Mouse (Mus musculus) gastrocnemius, postnatal 4 days (tissue): ENCODE measurements at regions not wholly inside any gene's neighbourhood (a gene's known extent, or its start where the extent isn't known, plus 50 kb on each side); places are given as distances from the start of the nearest gene placed in this dataset.

Experiments
- DNase-seq, 2 experiments: peaks; one replicate each; pipeline ENCODE4 v3.0.0; 2021 to 2022; ENCODE audit warnings: low spot score in 2 of 2, mixed read lengths in 2 of 2

DNA sequence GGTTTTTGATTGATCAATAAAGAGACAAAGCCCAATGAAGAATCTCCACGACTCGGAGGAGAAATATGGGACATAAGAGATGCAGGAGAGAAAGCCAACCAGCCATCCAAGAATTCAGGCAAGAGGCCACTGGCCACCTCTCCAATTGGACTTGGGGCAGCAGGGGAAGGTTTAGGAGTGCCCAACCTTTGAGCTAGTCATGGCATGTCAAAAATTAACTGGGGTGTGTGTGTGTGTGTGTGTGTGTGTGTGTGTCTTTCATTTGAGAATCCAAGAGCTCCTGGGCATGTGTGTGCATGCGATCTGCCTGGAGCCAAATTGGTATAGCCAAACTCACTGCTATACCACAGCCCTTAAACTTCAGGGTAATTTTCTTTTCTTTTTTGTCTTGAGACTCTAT lies 51.6 kb upstream of the Cecr2 start:
- DNase-seq, result no peak

DNA sequence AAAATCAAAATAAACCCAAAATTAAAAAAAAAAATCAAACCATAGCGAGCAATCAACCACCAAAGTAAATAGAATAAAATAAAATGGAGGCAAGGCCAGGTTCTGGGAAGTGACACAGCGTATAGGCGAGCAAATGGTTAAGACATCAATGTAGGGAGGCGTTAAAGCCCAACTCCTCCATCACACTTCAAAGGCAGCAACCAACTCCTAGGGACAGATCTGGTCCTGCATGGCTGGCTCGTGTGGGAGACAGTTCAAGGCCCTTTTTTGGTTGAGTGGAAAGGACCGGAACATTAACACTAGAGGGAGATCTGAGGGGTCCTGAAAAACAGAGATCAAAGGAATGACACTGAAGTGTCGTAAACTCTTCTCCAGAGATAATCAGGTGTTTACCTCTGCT lies 53.8 kb upstream of the Cecr2 start:
- no peak for DNase-seq

DNA sequence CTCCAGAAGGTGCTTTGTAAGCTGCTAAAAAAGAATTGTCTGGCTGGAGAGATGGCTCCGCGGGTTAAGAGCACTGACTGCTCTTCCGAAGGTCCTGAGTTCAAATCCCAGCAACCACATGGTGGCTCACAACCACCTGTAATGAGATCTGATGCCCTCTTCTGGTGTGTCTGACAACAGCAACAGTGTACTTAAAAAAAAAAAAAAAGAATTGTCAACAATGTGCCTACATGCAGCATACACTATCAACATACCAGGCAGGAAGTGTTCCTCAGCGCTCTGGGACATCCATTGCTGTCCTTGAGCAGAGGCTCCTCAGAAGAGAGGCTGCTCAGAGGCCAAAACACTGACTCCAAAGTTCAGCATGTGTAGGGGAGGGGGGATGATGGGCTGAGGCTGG lies 56.3 kb upstream of the Cecr2 start:
- DNase-seq, result no peak

DNA sequence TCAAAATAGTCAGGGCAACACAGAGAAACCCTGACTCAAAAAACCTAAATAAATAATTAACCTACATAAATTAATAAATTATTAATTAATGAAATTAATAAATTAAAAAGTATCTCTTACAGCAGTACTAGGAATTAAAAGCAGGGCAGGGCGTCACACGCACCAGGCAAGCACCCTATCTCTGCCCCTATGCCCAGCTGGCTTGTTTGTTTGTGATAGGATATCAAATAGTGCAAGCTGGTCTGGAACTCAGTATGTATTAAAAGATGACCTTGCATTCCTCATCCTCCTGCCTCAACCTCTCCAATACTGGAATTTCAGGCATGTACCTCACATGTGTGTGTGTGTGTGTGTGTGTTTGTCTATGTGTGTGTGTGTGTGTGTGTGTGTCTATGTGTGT lies 60.7 kb upstream of the Cecr2 start:
- no peak for DNase-seq

DNA sequence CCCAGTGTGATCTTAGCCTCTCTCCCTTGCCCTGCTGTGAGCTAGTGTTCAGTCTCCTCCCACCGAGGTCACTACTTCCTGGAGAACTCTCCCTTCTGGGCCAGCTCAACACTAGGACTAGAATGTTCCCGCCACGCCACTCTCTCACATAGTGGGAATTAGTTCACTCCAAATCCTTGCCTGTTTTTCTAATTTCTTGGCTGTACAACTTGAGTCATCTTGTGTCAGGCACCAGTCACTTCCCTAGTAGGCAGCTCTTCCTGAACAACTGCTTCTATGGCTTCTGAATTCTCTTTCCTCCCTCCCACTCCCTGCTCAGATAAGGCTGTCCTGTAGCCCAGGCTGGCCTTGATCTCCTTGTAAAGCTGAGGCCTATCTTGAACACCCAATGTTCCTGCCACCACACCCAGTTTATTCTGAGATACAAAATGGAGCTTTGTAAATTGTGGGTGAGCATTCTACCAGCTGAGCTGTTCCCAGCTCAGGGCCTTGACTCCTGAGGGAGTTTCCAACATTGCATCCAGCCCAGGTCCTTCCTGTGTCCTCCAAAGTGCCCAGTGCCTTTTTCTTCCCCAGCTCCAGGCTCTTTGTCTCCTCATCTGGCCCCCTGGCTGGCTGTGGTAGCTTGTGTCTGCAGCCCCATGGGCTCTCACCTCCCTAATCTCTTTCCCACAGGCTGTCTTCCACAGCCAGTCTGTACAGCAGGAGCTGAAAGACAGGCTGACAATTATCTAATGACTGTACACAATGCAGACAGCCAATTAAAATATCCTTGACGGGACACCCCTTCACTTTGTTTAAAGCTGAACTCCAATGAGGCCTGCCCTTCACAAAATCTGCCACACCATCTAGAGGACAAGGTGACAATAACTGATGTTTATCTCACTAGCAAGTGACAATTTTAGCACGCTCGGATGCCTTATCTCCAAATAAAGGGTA lies 61.9 kb upstream of the Cecr2 start:
- no peak for DNase-seq

DNA sequence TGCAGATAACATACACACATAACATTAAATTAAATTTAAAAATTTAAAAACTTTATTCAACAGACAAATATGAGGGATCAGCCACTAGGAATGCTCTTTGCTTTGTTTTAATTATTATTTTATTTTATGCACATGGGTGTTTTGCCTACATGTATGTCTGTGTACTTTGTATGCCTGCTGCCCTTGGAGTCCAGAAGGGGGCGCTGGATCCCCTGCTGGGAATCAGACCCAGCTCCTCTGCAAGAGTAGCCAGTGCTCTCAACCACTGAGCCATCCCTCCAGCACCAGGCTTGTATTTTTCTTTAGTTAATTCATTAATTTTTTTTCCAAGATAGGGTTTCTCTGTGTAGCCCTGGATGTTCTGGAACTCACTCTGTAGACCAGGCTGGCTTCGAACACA lies 62.7 kb upstream of the Cecr2 start:
- no peak for DNase-seq

DNA sequence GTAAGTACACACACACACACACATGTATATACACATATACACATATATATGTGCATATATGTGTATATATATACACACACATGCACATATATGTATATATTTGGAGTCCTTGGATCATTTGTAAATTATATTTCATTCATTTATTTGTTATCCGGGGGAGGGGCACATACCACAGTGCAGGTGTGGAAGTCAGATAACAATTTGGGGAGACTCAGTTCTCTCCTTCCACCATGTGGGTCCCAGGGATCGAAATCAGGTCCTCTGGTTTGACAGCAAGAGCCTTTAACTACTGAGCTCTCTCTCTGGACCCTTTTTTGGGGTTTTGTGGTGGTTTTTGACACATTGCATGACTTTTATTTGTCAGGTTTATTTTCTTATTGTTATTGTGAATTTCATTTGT lies 65.8 kb upstream of the Cecr2 start:
- no peak for DNase-seq

DNA sequence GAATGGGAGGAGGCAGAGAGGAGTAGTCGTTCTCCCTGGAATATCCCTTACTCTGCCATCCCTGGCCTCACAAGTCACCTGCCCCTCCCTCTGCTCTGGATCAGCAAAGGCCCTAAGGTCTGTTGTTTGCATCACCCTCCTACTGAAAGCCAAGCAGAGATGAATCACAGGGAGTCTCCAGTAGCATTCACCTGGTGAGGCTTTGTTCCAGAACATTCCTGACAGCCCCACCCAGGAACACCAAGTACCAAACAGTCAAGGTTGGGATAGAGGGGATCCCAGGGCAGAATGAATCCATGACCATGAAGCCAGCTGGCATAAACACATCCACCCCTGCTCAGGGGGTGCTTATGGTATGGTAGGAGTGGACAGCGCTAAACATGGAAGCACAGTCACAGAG lies 67.4 kb upstream of the Hdhd5 start:
- DNase-seq, result no peak

DNA sequence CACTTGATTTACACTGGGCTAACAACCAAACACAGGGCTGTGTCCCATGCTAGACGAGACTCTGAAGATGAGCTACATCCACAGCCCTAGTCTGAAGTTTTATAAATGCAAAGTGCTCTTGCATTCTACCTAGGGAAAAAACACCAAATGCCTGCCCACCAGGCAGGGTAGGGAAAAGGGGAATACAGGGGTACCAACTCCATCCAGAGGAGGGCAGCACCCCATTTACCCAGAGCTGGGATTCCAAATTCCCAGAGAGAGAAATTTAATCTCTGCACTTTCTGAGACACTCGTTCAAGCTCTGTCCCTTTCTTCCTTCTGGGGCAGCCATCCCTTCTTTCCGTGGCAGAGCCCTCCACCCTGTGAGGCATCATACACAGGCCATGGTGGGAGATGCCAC lies 66.8 kb upstream of the Hdhd5 start:
- DNase-seq, result no peak

DNA sequence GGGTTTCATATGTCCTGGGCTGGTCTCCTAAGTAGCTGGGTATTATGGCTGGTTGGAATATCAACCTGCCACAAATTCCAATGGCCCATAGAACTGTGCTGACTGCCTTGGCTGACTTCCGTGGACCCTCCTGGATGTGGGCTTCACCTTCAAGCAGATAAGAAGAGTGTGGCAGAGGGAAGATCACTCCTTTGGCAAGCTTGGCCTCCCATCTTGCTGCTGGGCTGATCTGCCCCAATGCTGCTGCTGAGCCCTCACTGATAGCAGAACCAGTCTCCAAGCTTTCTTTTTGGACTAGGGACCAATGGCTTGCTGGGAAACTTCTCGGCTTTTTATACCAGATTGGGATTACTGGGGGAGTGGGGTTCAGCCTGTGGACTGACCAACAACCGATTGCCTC lies 65.6 kb upstream of the Hdhd5 start:
- no peak for DNase-seq

DNA sequence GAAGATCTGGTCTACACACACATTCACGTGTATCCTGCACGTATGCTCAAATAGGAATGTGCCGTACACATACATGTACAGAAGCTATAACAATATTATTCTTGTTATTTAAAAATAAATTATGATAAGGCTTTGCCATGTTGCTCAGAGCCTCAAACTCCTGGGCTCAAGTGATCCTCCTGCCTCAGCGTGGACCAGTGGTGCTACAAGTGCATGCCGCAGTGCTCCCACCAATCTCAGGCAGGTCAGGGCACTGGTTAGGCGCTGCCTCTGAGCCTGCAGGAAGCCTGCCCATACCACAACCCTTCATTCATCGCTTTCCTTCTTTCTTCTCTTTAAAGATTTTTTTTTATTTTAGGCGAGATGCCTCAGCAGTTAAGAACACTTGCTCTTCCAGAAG lies 63.3 kb upstream of the Hdhd5 start:
- DNase-seq, result no peak

DNA sequence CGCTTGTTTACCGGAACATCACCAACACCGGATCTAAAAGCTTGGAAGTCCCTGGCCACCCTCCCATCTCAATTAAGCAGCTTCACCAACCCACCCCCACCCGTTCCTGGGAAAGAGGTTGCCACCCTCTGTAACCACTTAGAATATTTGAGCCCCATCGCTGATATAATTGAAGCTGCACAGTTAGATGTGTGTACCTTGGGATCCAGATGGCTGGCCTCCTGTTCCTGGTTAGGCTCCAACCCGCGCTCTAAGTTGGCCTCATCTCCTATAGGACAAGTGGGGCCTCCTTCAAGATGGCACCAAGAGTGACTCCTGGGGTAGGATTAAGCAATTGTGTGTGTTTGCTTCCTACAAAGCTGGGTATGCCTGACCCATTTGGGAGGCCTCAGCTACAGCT lies 61.6 kb upstream of the Hdhd5 start:
- DNase-seq, result no peak

DNA sequence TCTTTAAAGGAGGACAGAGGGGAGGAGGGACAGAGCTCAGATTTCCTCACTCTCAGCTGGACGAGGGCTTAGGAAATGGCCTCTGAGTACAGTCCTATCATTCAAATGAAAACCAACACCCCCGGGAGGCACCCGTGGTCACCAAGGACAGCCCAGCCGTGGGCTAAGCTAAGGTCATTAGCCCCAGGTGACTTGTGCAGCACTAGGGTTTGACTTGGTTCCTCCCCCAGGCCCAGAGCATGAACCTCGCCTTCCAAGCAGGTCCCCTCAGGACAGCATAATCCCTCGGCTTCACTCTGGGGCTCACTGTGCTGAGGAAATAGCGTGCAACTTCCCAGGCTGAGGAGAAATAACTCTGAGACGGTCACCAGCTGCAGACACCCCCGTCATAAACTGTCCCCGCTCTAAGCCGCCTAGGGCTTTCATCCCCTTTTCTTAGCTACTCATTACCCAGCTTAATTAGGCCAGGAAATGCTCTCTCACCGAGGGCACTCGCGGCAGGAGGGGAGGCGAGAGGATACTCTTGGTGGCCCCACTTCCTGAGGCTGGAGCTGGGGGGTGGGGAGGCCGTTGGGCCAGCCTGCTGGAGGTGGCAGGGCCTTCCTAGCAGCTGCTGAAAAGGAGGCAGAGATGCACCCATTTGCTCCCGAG lies 61.0 kb upstream of the Hdhd5 start:
- peak in 1 of 2 experiments; percentile 29 for DNase-seq

DNA sequence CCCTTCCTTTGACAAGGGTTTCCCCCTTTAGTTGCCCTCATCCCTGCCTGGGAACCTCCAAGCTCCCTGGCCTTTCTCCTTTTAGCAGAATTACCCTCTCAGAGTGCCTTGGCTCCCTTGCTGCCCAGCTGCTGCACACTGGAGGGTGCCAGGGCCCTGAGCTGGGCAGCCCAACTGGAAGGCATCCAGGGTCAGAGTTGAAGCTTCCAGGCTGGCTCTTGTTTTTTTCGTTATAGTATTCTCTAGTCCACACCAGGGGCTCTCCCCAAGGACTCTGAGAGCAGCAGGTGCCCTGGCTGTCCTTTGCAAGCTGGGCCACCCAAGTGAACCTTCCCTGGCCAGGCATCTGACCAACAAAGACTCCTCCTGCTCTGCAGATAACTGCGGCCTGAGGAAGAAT lies 59.1 kb upstream of the Hdhd5 start:
- DNase-seq, result peak; percentile 28 to 54

DNA sequence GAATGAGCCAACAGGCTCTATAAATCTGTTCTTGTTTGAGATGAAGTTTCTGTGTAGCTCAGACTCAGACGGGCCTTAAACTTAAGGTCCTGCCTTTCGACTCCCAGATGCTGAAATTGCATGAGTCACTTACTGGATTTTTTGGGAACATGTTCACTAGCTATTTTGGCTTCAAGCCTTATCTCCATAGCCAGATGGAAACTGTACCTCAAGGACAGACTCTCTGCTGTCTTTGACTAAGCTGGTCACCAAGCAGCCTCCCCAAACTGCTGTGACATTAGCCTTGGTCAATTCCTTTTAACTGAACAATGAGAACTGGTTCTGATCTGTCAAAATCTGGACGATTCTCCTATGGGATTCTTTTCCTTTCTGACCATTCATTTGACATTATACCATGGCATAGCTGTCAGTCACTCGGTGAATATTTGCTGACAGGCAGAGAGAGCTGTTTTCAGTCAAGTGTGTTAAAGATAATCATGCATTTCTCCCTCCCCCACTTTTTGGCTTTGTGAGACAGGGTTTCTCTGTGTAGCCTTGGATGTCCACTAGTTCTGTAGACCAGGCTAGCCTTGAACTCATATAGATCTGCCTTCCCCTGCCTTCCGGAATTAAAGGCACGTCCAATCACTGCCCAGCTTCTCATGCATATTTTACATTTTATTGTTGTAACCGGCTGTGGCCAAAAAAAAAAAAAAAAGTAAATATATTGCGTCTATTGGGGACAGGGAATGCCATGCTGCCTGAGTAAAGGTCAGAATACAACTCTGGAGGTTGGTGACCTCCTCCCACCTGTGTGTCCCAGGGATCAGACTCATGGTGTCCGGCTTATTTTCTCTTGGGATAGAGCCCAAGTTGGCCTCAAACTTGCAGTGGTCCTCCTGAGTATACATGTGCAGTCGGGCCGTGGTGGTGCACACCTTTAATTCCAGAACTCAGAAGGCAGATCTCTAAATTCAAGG lies 57.9 kb upstream of the Hdhd5 start:
- no peak for DNase-seq

DNA sequence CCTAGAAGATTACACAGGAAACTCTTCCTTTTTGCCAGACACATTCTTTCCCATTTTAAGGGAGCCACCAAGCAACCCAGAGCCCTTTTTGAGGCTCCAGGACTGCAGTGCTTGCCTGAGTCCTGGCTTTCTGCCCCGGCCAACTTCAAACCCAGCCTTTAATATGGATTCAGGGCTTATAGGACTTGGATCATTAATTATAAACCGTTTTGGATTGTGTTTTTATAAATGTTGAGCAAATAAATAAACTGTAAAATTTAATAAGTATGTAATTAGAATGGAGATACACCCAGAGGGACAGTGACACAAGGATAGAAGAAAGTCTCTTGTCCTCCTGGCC lies 54.8 kb upstream of the Hdhd5 start:
- DNase-seq, result no peak

DNA sequence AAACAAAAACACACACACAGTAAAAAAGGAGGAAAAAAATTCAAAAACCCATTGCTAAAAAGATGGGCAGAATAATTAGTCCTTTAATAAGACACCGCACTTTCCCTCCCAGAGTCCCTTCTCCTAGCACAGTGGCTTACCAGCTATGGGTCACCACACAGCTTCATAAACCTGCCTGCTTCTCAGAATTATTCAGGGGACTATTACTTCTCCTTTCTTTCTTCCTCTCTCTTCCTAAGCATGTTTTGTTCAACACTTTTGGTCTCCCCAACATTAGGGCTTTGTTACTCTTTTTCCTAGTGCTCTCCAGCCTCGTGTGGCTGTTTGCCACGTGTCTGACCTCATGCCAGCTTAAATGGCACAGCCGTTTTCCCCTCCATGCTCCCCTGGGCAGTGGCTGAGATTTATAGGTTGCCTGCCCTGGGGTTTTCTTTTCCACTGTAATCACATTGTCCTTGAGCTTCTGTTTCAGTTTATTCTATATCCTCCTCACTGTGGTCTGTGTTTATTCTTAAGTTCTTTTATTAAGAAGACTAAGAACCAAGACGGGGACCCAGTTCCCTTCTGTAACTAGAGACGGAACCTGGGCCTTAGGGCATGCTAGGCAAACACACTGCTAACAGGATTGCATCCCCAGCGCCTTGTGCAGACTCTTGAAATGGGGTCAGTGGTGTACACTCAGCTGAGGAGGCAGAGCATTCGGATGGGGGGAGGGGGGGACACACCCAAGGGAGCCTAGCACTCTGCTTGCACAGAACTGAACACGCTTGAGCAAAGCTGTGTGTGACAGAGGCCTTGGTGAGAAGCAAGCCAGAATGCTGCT lies 54.2 kb upstream of the Hdhd5 start:
- no peak for DNase-seq

DNA sequence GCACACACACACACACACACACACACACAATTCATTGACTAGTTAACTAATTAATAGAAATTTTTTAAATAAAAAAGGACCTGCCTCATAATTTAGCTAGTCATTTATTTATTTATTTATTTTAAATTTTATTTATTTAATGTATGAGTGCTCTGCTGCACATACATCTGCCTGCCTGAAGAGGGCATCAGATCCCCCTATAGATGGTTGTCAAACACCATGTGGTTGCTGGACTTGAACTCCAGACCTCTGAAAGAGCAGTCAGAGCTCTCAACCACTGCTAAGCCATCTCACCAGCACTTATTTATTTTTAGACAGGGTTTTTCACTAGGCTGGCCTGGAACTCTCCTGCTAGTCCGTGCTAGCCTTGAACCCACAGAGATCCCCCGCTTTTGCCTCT lies 50.6 kb upstream of the Hdhd5 start:
- DNase-seq, result no peak
